Mouse (Mus musculus) C2C12 (cell line): ENCODE data around the gene Dnah8.

Experiments used
- CTCF ChIP-seq: IDR thresholded peaks from one replicate; pipeline ENCODE4 v1.5.1; 2011; ENCODE audit not compliant: control insufficient read depth, insufficient read depth, insufficient read length
- MAX ChIP-seq: IDR thresholded peaks from one replicate; pipeline ENCODE4 v1.6.1; 2011; ENCODE audit warnings: mild to moderate bottlenecking, control low read depth
- MYOD1 ChIP-seq: IDR thresholded peaks from one replicate; pipeline ENCODE4 v1.6.1; 2011; ENCODE audit warnings: low read depth; ENCODE audit not compliant: control insufficient read depth, insufficient read length
- MYOG ChIP-seq: IDR thresholded peaks from one replicate; pipeline ENCODE4 v1.6.1; 2011; ENCODE audit not compliant: control insufficient read depth, insufficient read length; ENCODE audit errors: extremely low read depth
- USF1 ChIP-seq: IDR thresholded peaks from one replicate; pipeline ENCODE4 v1.6.1; 2011; ENCODE audit warnings: low read depth, mild to moderate bottlenecking, control low read depth, moderate library complexity

DNA sequence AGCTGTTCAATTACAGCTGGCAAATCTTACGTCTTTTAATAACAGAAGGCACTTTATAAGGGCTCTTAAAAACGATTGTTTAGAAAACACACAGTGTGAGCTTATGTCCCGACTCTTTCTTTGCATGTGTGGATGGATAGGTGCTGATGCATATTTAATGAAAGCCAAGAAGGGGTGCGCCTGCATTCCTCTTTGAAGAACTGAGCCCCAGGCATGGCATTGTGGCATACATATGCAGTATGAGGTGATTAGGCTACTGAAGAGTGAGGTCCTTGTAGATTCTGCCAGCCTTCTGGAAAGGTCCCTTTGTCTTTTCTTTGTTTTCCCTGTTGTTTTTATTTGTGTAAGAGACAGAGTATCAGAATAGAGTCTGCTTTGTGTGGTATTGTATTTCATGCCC is 48.4 kb downstream of the Dnah8 start:
- TF ChIP-seq CTCF (no peak), MYOG (no peak), MAX (no peak), USF1 (no peak), MYOD1 (no peak)
